Mouse (Mus musculus): ENCODE data around the gene Vmn2r86.
"Not testable (repeated sequence)": the region's sequence is repeated elsewhere in the genome, so short reads cannot be mapped to it uniquely, and the experiment has no call there.

Vmn2r86 gene

DNA sequence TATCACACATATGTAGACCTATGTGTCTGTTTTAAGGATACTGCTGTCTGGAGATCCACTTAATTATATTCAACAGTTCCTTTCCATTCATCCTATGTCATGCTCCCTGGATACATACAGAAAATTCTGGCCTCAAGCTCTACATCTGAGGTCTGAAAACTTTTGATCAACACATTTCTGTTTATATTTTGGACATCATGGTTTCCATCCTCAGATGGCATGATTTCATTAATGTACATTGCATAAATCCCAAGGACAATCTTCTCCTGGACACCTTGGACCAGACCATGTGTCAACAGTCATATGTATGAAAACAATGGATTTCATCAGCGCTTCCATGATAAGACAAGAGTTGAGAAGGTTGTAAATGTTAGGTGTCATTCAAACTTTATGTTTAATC, at the start of gene Vmn2r86:
Vmn2r86 (minus strand) TSS at position 101 of the 400 bp plus-strand sequence.
- DNase-seq (ENCODE audit: low read depth, low spot score), result not testable (repeated sequence)

GRCm38 (mm10) chr10:130497296-130497695, 41.4 kb upstream of the Vmn2r86 start, which contains the start of gene Vmn2r87:
TSS of gene Vmn2r87 (minus strand) at chr10:130497396.
- no peak for DNase-seq (ENCODE audit: low read depth, low spot score)

DNA sequence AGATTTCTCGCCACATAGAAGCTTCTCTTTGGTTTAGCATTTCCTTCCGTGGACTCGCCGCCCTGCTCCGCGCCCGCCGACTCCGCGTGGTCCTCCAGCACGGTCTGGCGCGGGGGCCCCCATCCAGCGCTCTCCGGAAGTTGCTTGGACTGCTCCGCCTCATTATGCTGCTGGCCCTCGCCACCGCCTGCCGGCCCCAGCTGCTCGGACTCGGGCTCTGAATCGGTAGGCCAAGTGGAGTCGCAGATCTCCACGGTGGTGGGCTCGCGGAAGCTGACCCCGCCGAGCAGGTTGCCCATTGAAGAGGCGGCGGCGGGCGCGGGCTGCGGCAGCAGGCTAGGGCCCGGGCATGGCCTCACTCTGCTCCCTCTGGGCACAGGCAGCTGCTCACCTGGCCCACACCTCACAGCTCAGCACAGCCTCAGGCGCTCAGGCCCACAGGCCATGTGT, 14.5 kb upstream of the Vmn2r86 start:
- DNase-seq (ENCODE audit: low read depth, low spot score), result peak; percentile 11

DNA sequence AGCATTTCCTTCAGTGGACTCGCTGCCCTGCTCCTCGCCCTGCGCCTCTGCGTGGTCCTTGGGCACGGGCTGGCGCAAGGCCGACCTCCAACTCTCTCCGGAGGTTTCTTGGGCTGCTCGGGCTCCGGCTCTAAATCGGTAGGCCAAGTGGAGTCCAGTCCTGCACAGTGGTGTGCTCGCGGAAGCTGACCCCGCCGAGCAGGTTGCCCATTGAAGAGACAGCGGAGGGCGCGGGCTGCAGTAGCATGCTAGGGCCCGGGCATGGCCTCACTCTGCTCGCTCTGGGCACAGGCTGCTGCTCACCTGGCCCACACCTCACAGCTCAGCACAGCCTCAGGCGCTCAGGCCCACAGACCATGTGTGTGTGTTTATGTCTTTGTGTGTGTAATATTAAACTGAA, 11.1 kb downstream of the Vmn2r86 start:
- no peak for DNase-seq (ENCODE audit: low read depth, low spot score)

DNA sequence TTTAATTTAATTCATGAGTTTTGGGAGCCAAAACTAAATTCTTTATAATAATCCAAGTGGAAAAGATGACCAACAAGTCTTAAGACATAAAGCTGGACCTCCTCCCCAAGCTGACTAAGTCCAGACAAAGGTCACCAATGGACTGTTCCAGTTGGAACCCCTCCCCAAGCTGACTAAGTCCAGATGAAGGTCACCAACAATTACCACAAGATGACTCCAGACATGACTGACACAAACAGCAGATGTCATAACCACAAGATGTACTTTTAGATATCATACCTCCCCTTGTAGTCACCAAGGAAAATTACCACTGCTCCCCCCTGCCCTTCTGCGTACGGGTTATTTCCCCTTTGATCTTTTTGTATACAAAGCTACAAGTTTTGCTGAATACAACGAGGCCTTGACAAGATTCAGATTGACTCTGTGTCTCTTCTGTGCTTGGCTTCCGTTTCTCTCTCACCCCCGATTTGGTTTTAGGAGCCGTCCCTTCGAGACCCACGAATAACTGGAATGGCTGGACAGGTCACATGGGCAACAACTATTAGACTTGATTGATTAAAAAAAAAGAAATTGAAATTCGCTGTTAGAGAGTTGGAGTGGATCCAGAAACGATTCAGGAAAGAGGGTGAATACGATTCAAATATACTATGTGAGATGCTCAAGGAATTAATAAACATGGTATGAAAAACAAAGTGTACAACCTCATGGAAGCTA, 21.5 kb downstream of the Vmn2r86 start:
- not testable (repeated sequence) for DNase-seq (ENCODE audit: low read depth, low spot score)

DNA sequence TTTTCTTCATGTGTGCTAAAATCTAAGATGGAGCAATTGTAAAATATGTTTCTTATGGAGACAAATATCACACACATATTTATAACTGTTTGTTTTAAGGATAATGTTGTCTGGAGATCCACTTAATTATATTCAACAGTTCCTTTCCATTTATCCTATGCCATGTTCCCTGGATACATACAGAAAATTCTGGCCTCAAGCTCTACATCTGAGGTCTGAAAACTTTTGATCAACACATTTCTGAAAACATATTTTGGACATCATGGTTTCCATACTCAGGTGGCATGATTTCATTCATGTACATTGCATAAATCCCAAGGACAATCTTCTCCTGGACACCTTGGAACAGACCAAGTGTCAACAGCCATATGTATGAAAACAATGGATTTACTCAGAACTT, 26.2 kb downstream of the Vmn2r86 start, which contains the start of gene Vmn2r85:
Vmn2r85 (minus strand) TSS at position 101 of the 400 bp plus-strand sequence.
- not testable (repeated sequence) for DNase-seq (ENCODE audit: low read depth, low spot score)

- DNase-seq (ENCODE audit: low read depth, low spot score), result not testable (repeated sequence)
These were observed 33.5 kb downstream of the Vmn2r86 start for GRCm38 (mm10) chr10:130422368-130422767.

- DNase-seq (ENCODE audit: low read depth, low spot score), result no peak
These were observed 35.4 kb downstream of the Vmn2r86 start for GRCm38 (mm10) chr10:130420401-130420800.

- DNase-seq (ENCODE audit: low read depth, low spot score), result not testable (repeated sequence)
These were observed 35.9 kb downstream of the Vmn2r86 start for GRCm38 (mm10) chr10:130419954-130420353.

DNA sequence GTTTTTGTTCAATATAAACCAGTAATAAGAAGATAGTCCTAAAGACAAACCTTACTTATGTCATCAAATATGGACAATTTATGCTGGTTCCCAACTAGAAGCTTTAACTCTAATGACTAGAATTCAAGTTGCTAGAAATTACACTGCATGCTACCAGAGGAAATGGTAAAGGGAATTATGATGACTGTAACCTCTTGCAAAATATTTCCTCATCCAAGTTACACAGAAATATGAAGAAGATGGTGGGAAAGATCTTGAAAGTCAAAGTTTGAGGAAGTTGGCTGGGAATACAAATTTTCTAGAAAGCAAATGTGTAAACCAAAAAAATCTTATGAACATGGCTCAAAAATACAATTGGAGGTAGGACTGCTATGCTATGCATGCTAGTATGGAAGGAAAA, 39.5 kb downstream of the Vmn2r86 start:
- DNase-seq (ENCODE audit: low read depth, low spot score), result not testable (repeated sequence)

DNA sequence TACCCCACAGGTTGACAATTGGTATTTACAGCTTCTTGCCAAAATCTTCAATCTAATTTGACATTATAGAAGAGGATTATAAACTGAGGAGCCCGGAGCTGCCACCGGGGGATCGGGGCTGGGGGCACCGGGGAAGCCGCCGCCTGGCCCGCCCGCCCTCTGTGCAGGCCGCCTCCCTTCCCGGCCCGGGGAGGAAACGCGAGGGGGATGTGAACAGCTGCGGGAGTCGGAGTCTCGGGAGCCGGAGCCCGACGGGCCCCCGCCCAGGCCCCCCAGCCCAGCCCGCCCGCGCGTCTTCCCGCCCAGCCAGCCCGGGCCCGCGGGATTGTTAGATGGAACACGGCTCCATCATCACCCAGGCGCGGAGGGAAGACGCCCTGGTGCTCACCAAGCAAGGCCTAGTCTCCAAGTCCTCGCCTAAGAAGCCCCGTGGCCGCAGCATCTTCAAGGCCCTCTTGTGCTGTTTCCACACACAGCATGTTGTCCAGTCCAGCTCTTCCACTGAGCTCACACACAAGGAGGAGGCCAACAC, 43.6 kb downstream of the Vmn2r86 start:
- DNase-seq (ENCODE audit: low read depth, low spot score), result not testable (repeated sequence)

DNA sequence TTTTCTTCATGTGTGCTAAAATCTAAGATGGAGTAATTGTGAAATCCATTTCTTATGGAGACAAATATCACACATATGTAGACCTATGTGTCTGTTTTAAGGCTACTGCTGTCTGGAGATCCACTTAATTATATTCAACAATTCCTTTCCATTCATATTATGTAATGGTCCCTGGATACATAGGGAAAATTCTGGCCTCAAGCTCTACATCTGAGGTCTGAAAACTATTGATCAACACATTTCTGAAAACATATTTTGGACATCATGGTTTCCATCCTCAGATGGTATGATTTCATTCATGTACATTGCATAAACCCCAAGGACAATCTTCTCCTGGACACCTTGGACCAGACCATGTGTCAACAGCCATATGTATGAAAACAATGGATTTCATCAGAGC, 61.6 kb downstream of the Vmn2r86 start, which contains the start of gene Vmn2r84:
Vmn2r84 (minus strand) TSS at position 101 of the 400 bp plus-strand sequence.
- no peak for DNase-seq (ENCODE audit: low read depth, low spot score)
